ENCODE assay signal across 28 mouse cellular contexts in genomic region chr15:6989094-6989493, GRCm38 (mm10).
DNase-seq lines count a peak whose midpoint lies in the region; ATAC-seq and TF ChIP-seq lines count a peak whose summit lies in the region.
"Had no signal": no experiment of that assay in that cellular context is flagged by ENCODE, and none has a peak within 500 bp of the region (broad histone marks: within the 10 kb centered on the region; RNA-seq: fewer than 3 reads in every experiment).

No protein-coding gene starts in this region.

- no peak for ATAC-seq in midbrain, postnatal 0 days (ENCODE audit: low FRiP score)
- ATAC-seq in midbrain, embryonic 16.5 days: no peak
- ATAC-seq: CD4-positive, CD25-positive, alpha-beta regulatory T cell, adult 4 months; intestine, embryonic 15.5 days; midbrain, embryonic 13.5 days had no signal

- intact Hi-C loops in gastrocnemius, postnatal 14 days (cut with DNase I; ENCODE audit: low total_unique reads): no loop called here

- no peaks in the 10 kb centered on the region for H3K9me3 ChIP-seq in midbrain, postnatal 0 days (ENCODE audit: low read length)
- H3K9me3 ChIP-seq in midbrain, embryonic 16.5 days (replicated peaks; ENCODE audit: control insufficient read depth, low read length, poor library complexity, severe bottlenecking): no peaks in the 10 kb centered on the region
- H3K9me3 ChIP-seq: forebrain, embryonic 12.5 days; hindbrain, embryonic 13.5 days; intestine, embryonic 15.5 days; liver, embryonic 13.5 days; lung, embryonic 15.5 days; midbrain, embryonic 13.5 days; neural tube, embryonic 13.5 days; stomach, embryonic 15.5 days had no signal

- no peak overlapping the region for H3K9ac ChIP-seq in midbrain, postnatal 0 days (replicated peaks; ENCODE audit: low read length, poor library complexity, severe bottlenecking)
- no peak overlapping the region for H3K9ac ChIP-seq in midbrain, embryonic 16.5 days (ENCODE audit: low read depth, low read length)
- H3K9ac ChIP-seq: forebrain, embryonic 12.5 days; hindbrain, embryonic 13.5 days; intestine, embryonic 15.5 days; liver, embryonic 13.5 days; lung, embryonic 15.5 days; midbrain, embryonic 13.5 days; neural tube, embryonic 13.5 days; stomach, embryonic 15.5 days had no signal

- H3K4me2 ChIP-seq in midbrain, postnatal 0 days (ENCODE audit: low read depth, low read length, poor library complexity, severe bottlenecking): no peak overlapping the region
- no peak overlapping the region for H3K4me2 ChIP-seq in midbrain, embryonic 16.5 days (ENCODE audit: low read length)
- H3K4me2 ChIP-seq: forebrain, embryonic 12.5 days; heart, embryonic 11.5 days; hindbrain, embryonic 13.5 days; intestine, embryonic 15.5 days; liver, embryonic 13.5 days; lung, embryonic 15.5 days; midbrain, embryonic 13.5 days; neural tube, embryonic 13.5 days; stomach, embryonic 15.5 days had no signal

- no peaks in the 10 kb centered on the region for H3K36me3 ChIP-seq in midbrain, postnatal 0 days (ENCODE audit: insufficient read depth, low read length)
- no peaks in the 10 kb centered on the region for H3K36me3 ChIP-seq in midbrain, embryonic 16.5 days (ENCODE audit: control insufficient read depth, insufficient read depth, low read length)
- H3K36me3 ChIP-seq: forebrain, embryonic 12.5 days; hindbrain, embryonic 13.5 days; intestine, embryonic 15.5 days; liver, embryonic 13.5 days; lung, embryonic 15.5 days; midbrain, embryonic 13.5 days; neural tube, embryonic 13.5 days; stomach, embryonic 15.5 days had no signal

- DNase-seq in gastrocnemius, postnatal 14 days: peak; percentile 29
- no peak for DNase-seq in gastrocnemius, postnatal 10 days
- DNase-seq in layer of hippocampus, adult 2 months (ENCODE audit: low spot score in 2 of 2): no peak
- DNase-seq in layer of hippocampus, adult 18-20 months (ENCODE audit: low spot score in 2 of 2): no peak
- DNase-seq in midbrain, postnatal 0 days (ENCODE audit: low spot score): no peak
- DNase-seq in skeletal muscle tissue, adult 2 months (ENCODE audit: low read depth, low spot score): peak; percentile 60
- DNase-seq in ovary, postnatal 36 days (ENCODE audit: low spot score): no peak
- DNase-seq: adrenal gland, postnatal 25 days; cerebellum, postnatal 10 days; heart, postnatal 10 days; kidney, adult 8-10 months; kidney, postnatal 10 days; liver, embryonic 13.5 days; right cerebral cortex, adult 18-20 months; right cerebral cortex, postnatal 4 days; thymus, adult 18-20 months; thymus, postnatal 36 days had no signal

- H3K4me3 ChIP-seq in layer of hippocampus, adult 2 months: no peak overlapping the region
- H3K4me3 ChIP-seq in midbrain, postnatal 0 days (ENCODE audit: low read depth, low read length): no peak overlapping the region
- no peak overlapping the region for H3K4me3 ChIP-seq in midbrain, embryonic 16.5 days (ENCODE audit: low read depth, low read length)
- H3K4me3 ChIP-seq: forebrain, embryonic 12.5 days; hindbrain, embryonic 13.5 days; intestine, embryonic 15.5 days; liver, embryonic 13.5 days; lung, embryonic 15.5 days; megakaryocyte, embryonic 14.5 days; midbrain, embryonic 13.5 days; neural tube, embryonic 13.5 days; stomach, embryonic 15.5 days had no signal

- H3K27me3 ChIP-seq in midbrain, postnatal 0 days (ENCODE audit: insufficient read depth, low read length): no peaks in the 10 kb centered on the region
- H3K27me3 ChIP-seq in midbrain, embryonic 16.5 days (ENCODE audit: control insufficient read depth, insufficient read depth, low read depth, low read length): no peaks in the 10 kb centered on the region
- H3K27me3 ChIP-seq: forebrain, embryonic 12.5 days; hindbrain, embryonic 13.5 days; intestine, embryonic 15.5 days; liver, embryonic 13.5 days; lung, embryonic 15.5 days; midbrain, embryonic 13.5 days; neural tube, embryonic 13.5 days; stomach, embryonic 15.5 days had no signal

- peak overlapping the region; percentile 79 for H3K27ac ChIP-seq in layer of hippocampus, adult 2 months
- 0 out of 2 replicates have a peak overlapping the region, but pooled peaks have one; percentile 32 for H3K27ac ChIP-seq in midbrain, postnatal 0 days (ENCODE audit: low read depth, low read length)
- no peak overlapping the region for H3K27ac ChIP-seq in midbrain, embryonic 16.5 days (ENCODE audit: low read length)
- H3K27ac ChIP-seq: forebrain, embryonic 12.5 days; hindbrain, embryonic 13.5 days; intestine, embryonic 15.5 days; liver, embryonic 13.5 days; lung, embryonic 15.5 days; midbrain, embryonic 13.5 days; neural tube, embryonic 13.5 days; stomach, embryonic 15.5 days had no signal

- TF ChIP-seq CTCF in layer of hippocampus, adult 2 months (conservative IDR thresholded peaks at IDR 0.05): no peak
- no peak for TF ChIP-seq CTCF in midbrain, postnatal 0 days (IDR thresholded peaks at IDR 0.05)

- WGBS in midbrain, postnatal 0 days: 86% methylated on average over 6 of the region's 6 CpGs
- 90% methylated on average over 6 of the region's 6 CpGs for WGBS in midbrain, embryonic 16.5 days

- H3K4me1 ChIP-seq in midbrain, postnatal 0 days (ENCODE audit: insufficient read depth, low read length): no peaks in the 10 kb centered on the region
- no peaks in the 10 kb centered on the region for H3K4me1 ChIP-seq in midbrain, embryonic 16.5 days (ENCODE audit: control insufficient read depth, insufficient read depth, low read length)
- H3K4me1 ChIP-seq: hindbrain, embryonic 13.5 days; intestine, embryonic 15.5 days; liver, embryonic 13.5 days; lung, embryonic 15.5 days; midbrain, embryonic 13.5 days; stomach, embryonic 15.5 days had no signal

Comparison
In these comparisons a context has a peak if more than half of its experiments do, and no peak if none do; other contexts are left out.
1. DNase-seq: peak in gastrocnemius, postnatal 14 days (single experiment) and skeletal muscle tissue, adult 2 months (single experiment); none in gastrocnemius, postnatal 10 days (single experiment), layer of hippocampus, adult 2 months (0 of 2), layer of hippocampus, adult 18-20 months (0 of 2), midbrain, postnatal 0 days (single experiment) and ovary, postnatal 36 days (single experiment).